Mouse (Mus musculus) MEL (cell line): Measurements from ENCODE around the gene Rad21l.

Experiments
- CHD2 ChIP-seq: IDR thresholded peaks from 2 replicates; pipeline ENCODE4 v1.6.1; 2011; ENCODE audit warnings: low read length, improper control_type of control experiment
- CTCF ChIP-seq, 3 experiments: IDR thresholded peaks in 2 of 3; conservative IDR thresholded peaks in 1 of 3; 2 replicates each; pipeline ENCODE4 v1.5.1; 2011 to 2012; ENCODE audit warnings: low read length in 3 of 3, low read depth in 2 of 3, mild to moderate bottlenecking in 2 of 3, improper control_type of control experiment in 1 of 3, inconsistent platforms in 1 of 3, mixed read lengths in 1 of 3, moderate library complexity in 1 of 3; ENCODE audit not compliant: control insufficient read depth in 1 of 3, insufficient read depth in 1 of 3, poor library complexity in 1 of 3, severe bottlenecking in 1 of 3
- EP300 ChIP-seq, 2 experiments: IDR thresholded peaks; 2 replicates each; pipeline ENCODE4 v1.6.1; 2011; ENCODE audit warnings: improper control_type of control experiment in 2 of 2, low read length in 2 of 2, low read depth in 1 of 2, mild to moderate bottlenecking in 1 of 2
- GATA1 ChIP-seq: IDR thresholded peaks from 2 replicates; pipeline ENCODE4 v1.6.1; 2011; ENCODE audit warnings: low read depth, low read length, improper control_type of control experiment
- POLR2AphosphoS2 ChIP-seq: IDR thresholded peaks from 2 replicates; pipeline ENCODE4 v1.6.1; 2011; ENCODE audit warnings: low read length, improper control_type of control experiment
- RAD21 ChIP-seq: IDR thresholded peaks from 2 replicates; pipeline ENCODE4 v1.6.1; 2011; ENCODE audit warnings: mild to moderate bottlenecking, low read depth, low read length, improper control_type of control experiment
- SIN3A ChIP-seq: IDR thresholded peaks from 2 replicates; pipeline ENCODE4 v1.6.1; 2012; ENCODE audit warnings: low read length, improper control_type of control experiment, inconsistent platforms
- UBTF ChIP-seq: IDR thresholded peaks from 2 replicates; pipeline ENCODE4 v1.6.1; 2012; ENCODE audit warnings: low read depth, mild to moderate bottlenecking, inconsistent platforms, low read length, improper control_type of control experiment, moderate library complexity, borderline replicate concordance; ENCODE audit not compliant: insufficient read depth

- TF ChIP-seq UBTF (no peak), EP300 (IDR thresholded peaks at IDR 0.05; ENCODE audit: low read depth in 1 of 2, low read length in 2 of 2) (no peak), GATA1 (no peak), POLR2AphosphoS2 (no peak), CTCF (IDR thresholded peaks at IDR 0.05 in 2 of 3, conservative IDR thresholded peaks at IDR 0.05 in 1 of 3; ENCODE audit: control insufficient read depth in 1 of 3, insufficient read depth in 1 of 3, low read depth in 2 of 3, low read length in 3 of 3, poor library complexity in 1 of 3, severe bottlenecking in 1 of 3) (no peak), RAD21 (no peak), CHD2 (no peak), SIN3A (no peak)
Observed at GRCm38 (mm10) chr2:151670968-151671329, 2.6 kb upstream of the Rad21l start.
